Mouse (Mus musculus): ENCODE data around the gene Lbx1. TPM values are rescaled to one million over a fixed set of nuclear protein-coding genes. Genes with fewer than 3 reads are reported as not detected.
A peak's percentile ranks its signal among the peaks of the same experiment; 100 is the strongest.

Gene Lbx1
- polyA plus RNA-seq, 1 experiment from 2014 or later = 0.08 TPM

- no peak overlapping the region for H3K27ac ChIP-seq (ENCODE audit: low read length)
- under 1% methylated on average over 39 of the region's 39 CpGs for WGBS
- no peak; the same call in 1 of the 2 replicates for ATAC-seq
- no peaks in the 10 kb centered on the region for H3K36me3 ChIP-seq (ENCODE audit: control insufficient read depth, insufficient read depth, low read length)
- H3K4me2 ChIP-seq (ENCODE audit: low read length) = peak overlapping the region; percentile 19; the same call in 1 of the 2 replicates
- 0 out of 2 replicates have a peak overlapping the region, but pooled peaks have one; percentile 15 for H3K4me3 ChIP-seq (ENCODE audit: low read depth, low read length)
- no peak overlapping the region for H3K9ac ChIP-seq (ENCODE audit: low read depth, low read length)
- peaks cover 69% of the 10 kb centered on the region for H3K27me3 ChIP-seq (ENCODE audit: control insufficient read depth, insufficient read depth, low read depth, low read length)
- peaks cover 5% of the 10 kb centered on the region for H3K4me1 ChIP-seq (ENCODE audit: control insufficient read depth, insufficient read depth, low read length)
- no peaks in the 10 kb centered on the region for H3K9me3 ChIP-seq (replicated peaks; ENCODE audit: control insufficient read depth, low read length, poor library complexity, severe bottlenecking)
These were observed 841 bp upstream of the Lbx1 start for GRCm38 (mm10) chr19:45236363-45236942.

DNA sequence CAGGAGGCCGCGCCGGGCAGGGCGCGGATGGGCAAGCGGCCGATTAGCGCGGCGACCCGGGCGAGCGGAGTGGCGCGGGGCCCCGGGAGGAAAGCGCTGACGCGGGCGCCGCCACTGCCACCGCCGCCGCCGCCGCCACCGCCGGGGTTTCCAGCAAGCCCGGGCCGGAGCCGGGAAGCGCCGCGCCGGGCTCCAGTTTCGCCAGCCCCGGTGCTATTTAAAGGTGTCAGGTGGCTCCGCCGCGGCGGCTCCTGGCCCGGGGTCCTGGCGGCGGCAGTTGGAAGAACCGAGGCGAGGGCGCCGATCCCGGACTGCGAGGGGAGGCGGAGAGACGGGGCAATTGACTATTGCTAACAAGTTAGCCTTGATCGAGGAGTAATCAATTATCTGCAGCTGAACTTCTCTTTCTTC lies 276 bp downstream of the Lbx1 start:
- H3K4me3 ChIP-seq (ENCODE audit: low read depth, low read length) = peak overlapping the region; percentile 9
- 1% methylated on average over 28 of the region's 53 CpGs for WGBS
- ATAC-seq = no peak
- peaks cover 58% of the 10 kb centered on the region for H3K27me3 ChIP-seq (ENCODE audit: control insufficient read depth, insufficient read depth, low read depth, low read length)
- no peak overlapping the region for H3K27ac ChIP-seq (ENCODE audit: low read length)
- H3K9me3 ChIP-seq (replicated peaks; ENCODE audit: control insufficient read depth, low read length, poor library complexity, severe bottlenecking) = no peaks in the 10 kb centered on the region
- no peak overlapping the region for H3K4me2 ChIP-seq (ENCODE audit: low read length)
- no peaks in the 10 kb centered on the region for H3K36me3 ChIP-seq (ENCODE audit: control insufficient read depth, insufficient read depth, low read length)
- H3K9ac ChIP-seq (ENCODE audit: low read depth, low read length) = no peak overlapping the region
- H3K4me1 ChIP-seq (ENCODE audit: control insufficient read depth, insufficient read depth, low read length) = peaks cover 10% of the 10 kb centered on the region

DNA sequence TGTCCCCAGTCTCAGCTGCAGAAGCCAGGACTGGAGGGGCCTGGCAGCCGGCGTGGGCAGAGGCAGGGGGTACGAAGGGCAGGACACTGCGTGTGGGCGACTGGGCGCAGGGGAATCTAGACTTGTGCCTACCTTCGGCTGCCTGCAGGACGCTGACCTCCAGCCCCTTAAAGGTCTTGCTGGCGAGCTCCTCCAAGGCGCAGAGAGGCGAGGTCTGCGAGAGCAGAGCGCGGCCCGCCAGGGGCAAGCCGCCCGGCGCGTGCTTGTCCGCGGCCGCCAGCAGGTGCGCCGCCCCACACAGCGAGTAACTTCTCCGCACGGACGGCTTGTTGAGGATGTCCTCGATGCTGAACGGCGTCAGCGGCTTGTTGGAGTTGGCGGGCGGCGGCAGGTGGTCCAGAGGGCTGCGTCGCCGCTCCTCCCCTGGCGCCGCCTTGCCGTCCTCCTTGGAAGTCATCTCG lies 811 bp downstream of the Lbx1 start:
- peaks cover 10% of the 10 kb centered on the region for H3K4me1 ChIP-seq (ENCODE audit: control insufficient read depth, insufficient read depth, low read length)
- no peak overlapping the region for H3K4me2 ChIP-seq (ENCODE audit: low read length)
- no peak overlapping the region for H3K27ac ChIP-seq (ENCODE audit: low read length)
- no peaks in the 10 kb centered on the region for H3K36me3 ChIP-seq (ENCODE audit: control insufficient read depth, insufficient read depth, low read length)
- no peak overlapping the region for H3K9ac ChIP-seq (ENCODE audit: low read depth, low read length)
- WGBS = under 1% methylated on average over 34 of the region's 42 CpGs
- ATAC-seq = no peak
- H3K9me3 ChIP-seq (replicated peaks; ENCODE audit: control insufficient read depth, low read length, poor library complexity, severe bottlenecking) = no peaks in the 10 kb centered on the region
- peaks cover 53% of the 10 kb centered on the region for H3K27me3 ChIP-seq (ENCODE audit: control insufficient read depth, insufficient read depth, low read depth, low read length)
- peak overlapping the region; percentile 9 for H3K4me3 ChIP-seq (ENCODE audit: low read depth, low read length)

DNA sequence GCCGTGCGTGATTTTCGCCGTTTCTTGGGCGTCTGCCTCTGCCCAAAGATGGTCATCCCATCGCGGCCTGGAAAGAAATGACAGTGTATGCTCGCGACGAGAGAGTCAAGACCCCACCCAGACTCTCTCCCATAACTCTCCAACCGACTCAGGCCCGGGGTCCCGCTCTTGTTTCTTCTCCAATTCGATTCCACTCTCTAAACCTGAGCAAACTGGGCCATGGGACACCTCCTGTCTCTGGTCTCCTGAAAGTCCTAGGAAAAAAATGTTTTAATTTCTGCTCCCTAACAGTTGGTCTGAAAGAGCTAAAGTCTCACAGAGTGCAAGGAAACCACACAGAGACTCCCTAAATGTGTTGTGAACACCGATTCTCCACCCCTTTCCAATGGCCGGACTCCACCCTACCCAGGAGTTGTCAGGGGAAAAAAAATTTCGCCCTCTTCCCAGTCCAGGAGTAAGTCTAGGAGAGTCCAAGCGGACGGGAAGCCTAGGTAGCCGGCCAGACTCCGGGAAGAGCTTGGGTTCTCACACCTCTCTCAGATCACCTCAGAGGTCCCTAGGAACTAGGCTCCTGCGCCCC lies 1.3 kb downstream of the Lbx1 start:
- H3K4me3 ChIP-seq (ENCODE audit: low read depth, low read length) = no peak overlapping the region
- ATAC-seq = no peak
- 2% methylated on average over 22 of the region's 22 CpGs for WGBS
- no peak overlapping the region for H3K9ac ChIP-seq (ENCODE audit: low read depth, low read length)
- H3K27me3 ChIP-seq (ENCODE audit: control insufficient read depth, insufficient read depth, low read depth, low read length) = peaks cover 51% of the 10 kb centered on the region
- no peak overlapping the region for H3K4me2 ChIP-seq (ENCODE audit: low read length)
- H3K27ac ChIP-seq (ENCODE audit: low read length) = no peak overlapping the region
- H3K4me1 ChIP-seq (ENCODE audit: control insufficient read depth, insufficient read depth, low read length) = peaks cover 10% of the 10 kb centered on the region
- no peaks in the 10 kb centered on the region for H3K36me3 ChIP-seq (ENCODE audit: control insufficient read depth, insufficient read depth, low read length)
- H3K9me3 ChIP-seq (replicated peaks; ENCODE audit: control insufficient read depth, low read length, poor library complexity, severe bottlenecking) = no peaks in the 10 kb centered on the region

DNA sequence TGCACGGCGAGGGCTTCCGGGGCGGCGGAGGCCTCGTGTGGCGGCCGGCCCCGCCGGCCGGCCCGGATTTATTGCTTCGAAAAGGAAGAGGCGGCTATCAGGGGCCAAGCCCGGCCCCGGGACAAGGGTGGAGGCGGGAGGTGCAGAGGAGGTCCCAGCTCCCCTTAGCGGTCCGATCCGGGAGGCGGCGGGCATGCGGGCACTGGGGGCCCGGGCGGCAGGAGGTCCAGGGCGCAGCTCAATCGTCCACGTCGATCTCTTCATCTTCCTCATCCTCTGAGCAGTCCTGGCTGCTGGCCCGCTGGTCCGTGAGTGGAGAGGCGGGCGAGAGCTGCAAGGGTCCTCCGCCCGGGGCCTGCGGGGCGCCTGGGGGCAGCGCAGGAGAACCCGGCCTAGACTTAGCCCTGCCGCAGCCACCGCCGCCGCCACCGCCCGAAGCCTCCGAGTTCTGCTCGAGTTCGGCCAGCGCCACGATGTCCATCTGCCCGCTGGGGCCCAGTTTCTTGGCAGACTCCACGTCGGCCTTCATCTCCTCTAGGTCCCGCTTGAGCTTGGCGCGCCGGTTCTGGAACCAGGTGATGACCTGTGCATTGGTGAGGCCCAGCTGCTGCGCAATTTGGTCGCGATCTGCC lies 2.0 kb downstream of the Lbx1 start:
- WGBS = 1% methylated on average over 58 of the region's 60 CpGs
- H3K4me3 ChIP-seq (ENCODE audit: low read depth, low read length) = no peak overlapping the region
- no peak overlapping the region for H3K9ac ChIP-seq (ENCODE audit: low read depth, low read length)
- no peaks in the 10 kb centered on the region for H3K36me3 ChIP-seq (ENCODE audit: control insufficient read depth, insufficient read depth, low read length)
- peaks cover 48% of the 10 kb centered on the region for H3K27me3 ChIP-seq (ENCODE audit: control insufficient read depth, insufficient read depth, low read depth, low read length)
- H3K4me2 ChIP-seq (ENCODE audit: low read length) = no peak overlapping the region
- peaks cover 10% of the 10 kb centered on the region for H3K4me1 ChIP-seq (ENCODE audit: control insufficient read depth, insufficient read depth, low read length)
- ATAC-seq = no peak
- no peak overlapping the region for H3K27ac ChIP-seq (ENCODE audit: low read length)
- H3K9me3 ChIP-seq (replicated peaks; ENCODE audit: control insufficient read depth, low read length, poor library complexity, severe bottlenecking) = no peaks in the 10 kb centered on the region

DNA sequence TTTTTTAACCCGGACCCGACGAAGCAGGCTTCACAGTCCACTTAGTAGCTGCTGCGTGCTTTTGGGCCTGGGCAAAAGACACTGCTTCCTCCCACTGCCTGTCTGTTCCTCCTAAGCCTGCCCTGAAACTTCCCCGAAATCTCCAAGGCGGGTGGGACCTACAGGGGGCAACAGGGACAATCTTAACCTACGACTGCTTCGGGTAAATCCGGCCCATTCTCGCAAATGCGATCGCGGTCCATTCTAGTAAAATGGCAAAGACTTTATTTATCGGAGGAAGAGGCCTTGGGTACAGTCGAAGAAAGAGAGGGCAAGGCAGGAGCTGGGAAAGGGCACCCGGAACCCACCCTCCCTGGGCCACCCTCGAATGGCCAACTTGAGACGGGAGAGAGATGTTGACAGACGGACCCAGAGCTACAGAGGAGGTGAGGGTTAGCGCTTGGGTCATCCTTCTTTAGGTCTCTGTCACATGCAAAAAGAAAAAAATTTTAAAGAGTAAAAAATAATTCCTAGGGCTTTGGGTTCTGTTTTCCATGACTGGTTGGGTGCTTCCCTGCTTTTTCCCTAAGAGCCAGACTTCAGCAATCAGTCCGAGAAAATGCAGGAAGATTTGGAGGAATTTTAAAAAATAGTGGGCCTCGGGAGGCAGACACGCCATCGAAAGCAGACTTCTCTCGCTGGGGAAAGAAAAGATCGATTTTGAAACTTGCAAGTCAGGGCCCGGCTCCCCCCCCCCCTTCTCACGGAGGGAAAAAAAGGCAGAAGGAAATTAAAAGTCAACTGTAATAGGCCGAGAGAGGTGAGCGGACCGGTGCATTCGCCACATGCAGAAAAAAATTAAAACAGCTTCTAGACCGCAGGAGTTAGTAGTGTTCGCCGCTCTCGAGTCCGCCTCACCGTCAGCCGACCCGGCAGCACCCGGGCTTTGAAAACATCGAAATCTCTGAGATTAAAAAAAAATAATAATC lies 2.9 kb downstream of the Lbx1 start:
- Histone ChIP-seq H3K36me3 (ENCODE audit: control insufficient read depth, insufficient read depth, low read length) (no peaks in the 10 kb centered on the region), H3K4me3 (ENCODE audit: low read depth, low read length) (no peak overlapping the region), H3K9me3 (replicated peaks; ENCODE audit: control insufficient read depth, low read length, poor library complexity, severe bottlenecking) (no peaks in the 10 kb centered on the region), H3K27me3 (ENCODE audit: control insufficient read depth, insufficient read depth, low read depth, low read length) (peaks cover 48% of the 10 kb centered on the region), H3K27ac (ENCODE audit: low read length) (no peak overlapping the region), H3K9ac (ENCODE audit: low read depth, low read length) (no peak overlapping the region), H3K4me1 (ENCODE audit: control insufficient read depth, insufficient read depth, low read length) (peaks cover 10% of the 10 kb centered on the region), H3K4me2 (ENCODE audit: low read length) (no peak overlapping the region)
- no peak for ATAC-seq
- WGBS = 1% methylated on average over 42 of the region's 42 CpGs

DNA sequence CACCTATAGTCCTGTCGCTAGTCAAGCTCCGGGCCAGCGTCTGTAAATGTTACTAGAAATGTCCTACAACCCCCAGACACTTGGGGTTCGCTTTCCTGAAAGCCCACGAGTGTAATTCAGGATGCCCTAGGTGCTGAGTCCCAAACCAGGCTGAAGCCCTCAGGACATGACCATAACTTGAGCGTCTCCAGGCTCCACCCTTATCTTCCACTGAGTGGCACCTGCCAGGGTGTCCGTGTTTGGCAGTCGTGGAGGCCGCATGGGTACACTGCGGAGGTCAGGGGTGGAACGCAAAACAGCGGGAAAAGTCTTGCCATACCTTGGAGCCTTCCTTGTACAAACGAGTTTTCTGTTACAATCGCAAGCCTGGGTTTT lies 3.6 kb downstream of the Lbx1 start:
- Histone ChIP-seq H3K4me2 (ENCODE audit: low read length) (no peak overlapping the region), H3K9ac (ENCODE audit: low read depth, low read length) (no peak overlapping the region), H3K9me3 (replicated peaks; ENCODE audit: control insufficient read depth, low read length, poor library complexity, severe bottlenecking) (no peaks in the 10 kb centered on the region), H3K4me3 (ENCODE audit: low read depth, low read length) (no peak overlapping the region), H3K27ac (ENCODE audit: low read length) (no peak overlapping the region), H3K36me3 (ENCODE audit: control insufficient read depth, insufficient read depth, low read length) (no peaks in the 10 kb centered on the region), H3K27me3 (ENCODE audit: control insufficient read depth, insufficient read depth, low read depth, low read length) (peaks cover 48% of the 10 kb centered on the region), H3K4me1 (ENCODE audit: control insufficient read depth, insufficient read depth, low read length) (peaks cover 10% of the 10 kb centered on the region)
- 1% methylated on average over 14 of the region's 14 CpGs for WGBS
- ATAC-seq = no peak

DNA sequence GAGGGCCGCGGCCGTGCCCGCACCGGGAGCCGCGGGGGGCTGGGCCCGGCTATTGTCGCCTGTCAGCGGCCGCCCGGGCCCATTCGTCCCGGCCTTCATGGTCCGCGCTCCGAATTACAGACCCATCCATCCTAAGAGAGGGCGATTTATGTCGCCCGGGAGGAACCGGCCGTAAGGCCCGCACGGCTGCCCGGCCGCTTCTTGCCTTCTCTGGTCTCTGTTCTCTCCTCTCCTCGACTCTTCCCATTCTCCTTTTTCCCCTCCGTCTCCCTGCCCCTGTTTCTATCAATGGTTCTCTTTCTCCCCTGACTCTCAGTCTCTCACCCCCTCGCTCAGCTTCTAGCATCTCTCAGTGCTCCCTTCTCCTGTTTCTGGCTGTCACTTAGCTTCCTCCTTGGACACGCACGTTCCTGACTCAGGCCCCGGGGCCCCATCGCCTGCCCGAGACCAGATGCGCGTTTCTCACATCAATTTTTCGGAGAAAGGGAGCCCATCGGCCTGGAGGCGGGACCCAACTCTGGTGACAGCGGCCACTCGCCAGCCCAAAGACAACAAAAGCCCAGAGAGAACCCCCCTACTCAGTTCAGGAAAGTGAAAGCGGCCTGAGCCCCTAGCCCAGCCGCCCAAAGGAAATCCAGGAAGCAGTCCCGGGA lies 4.1 kb downstream of the Lbx1 start:
- no peak for ATAC-seq
- Histone ChIP-seq H3K4me1 (ENCODE audit: control insufficient read depth, insufficient read depth, low read length) (peaks cover 10% of the 10 kb centered on the region), H3K9me3 (replicated peaks; ENCODE audit: control insufficient read depth, low read length, poor library complexity, severe bottlenecking) (no peaks in the 10 kb centered on the region), H3K36me3 (ENCODE audit: control insufficient read depth, insufficient read depth, low read length) (no peaks in the 10 kb centered on the region), H3K4me3 (ENCODE audit: low read depth, low read length) (peak overlapping the region; percentile 12; the same call in 1 of the 2 replicates), H3K9ac (ENCODE audit: low read depth, low read length) (no peak overlapping the region), H3K27ac (ENCODE audit: low read length) (no peak overlapping the region), H3K4me2 (ENCODE audit: low read length) (0 out of 2 replicates have a peak overlapping the region, but pooled peaks have one; percentile 7), H3K27me3 (ENCODE audit: control insufficient read depth, insufficient read depth, low read depth, low read length) (peaks cover 50% of the 10 kb centered on the region)
- under 1% methylated on average over 34 of the region's 44 CpGs for WGBS
